In the genomic region with DNA sequence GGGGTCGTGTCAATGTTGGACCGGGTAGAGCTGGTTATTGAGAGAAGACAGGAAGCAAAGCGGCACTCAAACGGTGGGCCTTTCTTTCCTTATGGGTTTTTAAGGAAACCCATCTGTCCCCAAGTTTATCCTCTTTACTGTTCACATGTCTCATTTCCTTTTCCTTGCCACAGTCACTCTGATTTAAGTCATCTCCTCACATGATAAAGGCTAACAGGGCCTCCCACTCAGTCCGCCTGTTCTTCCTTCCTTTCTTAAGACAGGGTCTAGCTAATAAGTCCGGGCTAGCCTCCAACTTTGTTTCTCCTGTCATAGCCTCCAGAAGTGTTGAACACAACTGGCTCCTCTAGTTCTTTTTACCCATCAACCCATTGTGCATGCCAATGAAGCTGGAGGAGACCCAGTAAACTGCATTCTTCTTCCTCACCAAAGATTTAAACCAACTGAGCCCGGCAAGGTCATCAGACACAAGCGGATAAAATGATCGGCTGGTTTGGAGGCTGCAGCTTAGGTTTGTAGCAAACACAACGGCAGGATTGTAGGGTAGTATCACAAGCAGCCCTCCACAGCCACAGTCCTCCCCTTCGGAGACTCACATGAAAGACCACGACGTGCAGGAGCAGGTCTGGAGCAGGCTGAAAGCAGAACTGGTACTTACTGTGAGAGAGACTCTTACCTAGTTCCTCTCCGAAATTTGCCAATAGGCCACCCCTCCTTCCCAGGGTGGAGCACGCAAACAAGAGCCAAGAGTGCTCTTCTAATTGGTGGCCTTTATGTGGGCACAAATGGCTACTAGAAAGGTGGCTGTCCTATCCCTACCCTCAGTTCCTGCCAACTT, we compare ENCODE assay signal across 11 mouse cellular contexts. TPM values are rescaled to one million over a fixed set of nuclear protein-coding genes. Genes with fewer than 3 reads are reported as not detected.
DNase-seq lines count a peak whose midpoint lies in the region; ATAC-seq lines count a peak whose summit lies in the region.
"Had no signal": no experiment of that assay in that cellular context is flagged by ENCODE, and none has a peak within 500 bp of the region (broad histone marks: within the 10 kb centered on the region; RNA-seq: fewer than 3 reads in every experiment).

No protein-coding gene starts in this region.

- DNase-seq in layer of hippocampus, adult 9-11 months = peak; percentile 53
- DNase-seq in layer of hippocampus, adult 9-10 months (ENCODE audit: low spot score) = no peak
- peak; percentile 70 for DNase-seq in lung, postnatal 36 days
- peak; percentile 29 to 47 for DNase-seq in spleen, postnatal 14 days (ENCODE audit: low spot score in 2 of 2)
- DNase-seq in urinary bladder, adult 18-20 months (ENCODE audit: low spot score in 2 of 2) = no peak
- DNase-seq in kidney, postnatal 25 days = no peak
- DNase-seq: cerebellum, adult 11-12 months; right cerebral cortex, adult 18-20 months had no signal

- peak; percentile 70 for ATAC-seq in common myeloid progenitor, adult 5-6 weeks (replicated peaks; ENCODE audit: low read depth, poor library complexity, severe bottlenecking)
- ATAC-seq: activated CD4-positive, CD25-positive, alpha-beta regulatory T cell, adult 4 months; intestine, postnatal 0 days had no signal

RNA-seq across cellular contexts. Expression of gene Plekhm3, which starts 29.0 kb away (rescaled TPM):
- 6.2 and 8.7 TPM in 2 replicates for total RNA-seq in common myeloid progenitor, adult 5-6 weeks (2017)

Comparison
In these comparisons a context has a peak if more than half of its experiments do, and no peak if none do; other contexts are left out.
1. DNase-seq: peak in layer of hippocampus, adult 9-11 months (single experiment), lung, postnatal 36 days (single experiment) and spleen, postnatal 14 days (2 of 2); none in layer of hippocampus, adult 9-10 months (single experiment), urinary bladder, adult 18-20 months (0 of 2) and kidney, postnatal 25 days (0 of 2).